Mouse (Mus musculus): Measurements from ENCODE around the gene Pde6g. TPM values are rescaled to one million over a fixed set of nuclear protein-coding genes. Genes with fewer than 3 reads are reported as not detected.
A peak's percentile ranks its signal among the peaks of the same experiment; 100 is the strongest.

The Pde6g gene
- total and polyA plus RNA-seq, 2 experiments from 2014 or later = 0.37 TPM; not detected in 1

GRCm38 (mm10) chr11:120498226-120498625 lies 44.9 kb upstream of the Pde6g start:
- Histone ChIP-seq H3K4me1 (ENCODE audit: insufficient read depth, low read length) (peaks cover 3% of the 10 kb centered on the region), H3K4me3 (ENCODE audit: low read depth, low read length) (no peak overlapping the region), H3K27me3 (ENCODE audit: insufficient read depth, low read length) (no peaks in the 10 kb centered on the region), H3K9me3 (ENCODE audit: low read length) (no peaks in the 10 kb centered on the region), H3K4me2 (ENCODE audit: low read depth, low read length, poor library complexity, severe bottlenecking) (no peak overlapping the region), H3K9ac (replicated peaks; ENCODE audit: low read length, poor library complexity, severe bottlenecking) (no peak overlapping the region), H3K36me3 (ENCODE audit: insufficient read depth, low read length) (peaks cover 39% of the 10 kb centered on the region), H3K27ac (ENCODE audit: low read depth, low read length) (no peak overlapping the region)
- no peak for TF ChIP-seq CTCF (IDR thresholded peaks at IDR 0.05)
- no peak for DNase-seq (ENCODE audit: low spot score)
- ATAC-seq (ENCODE audit: low FRiP score) = no peak
- 97% methylated on average over 12 of the region's 12 CpGs for WGBS

GRCm38 (mm10) chr11:120497436-120497835 lies 44.1 kb upstream of the Pde6g start:
- Histone ChIP-seq H3K4me1 (ENCODE audit: insufficient read depth, low read length) (peaks cover 8% of the 10 kb centered on the region), H3K36me3 (ENCODE audit: insufficient read depth, low read length) (peaks cover 39% of the 10 kb centered on the region)
- 93% methylated on average over 3 of the region's 3 CpGs for WGBS

GRCm38 (mm10) chr11:120493911-120494310 lies 40.6 kb upstream of the Pde6g start:
- Histone ChIP-seq H3K4me3 (ENCODE audit: low read depth, low read length) (no peak overlapping the region), H3K4me1 (ENCODE audit: insufficient read depth, low read length) (peaks cover 18% of the 10 kb centered on the region), H3K27me3 (ENCODE audit: insufficient read depth, low read length) (no peaks in the 10 kb centered on the region), H3K4me2 (ENCODE audit: low read depth, low read length, poor library complexity, severe bottlenecking) (no peak overlapping the region), H3K9me3 (ENCODE audit: low read length) (no peaks in the 10 kb centered on the region), H3K9ac (replicated peaks; ENCODE audit: low read length, poor library complexity, severe bottlenecking) (0 out of 2 replicates have a peak overlapping the region, but pooled peaks have one; percentile 24), H3K36me3 (ENCODE audit: insufficient read depth, low read length) (peaks cover 38% of the 10 kb centered on the region), H3K27ac (ENCODE audit: low read depth, low read length) (no peak overlapping the region)
- no peak for TF ChIP-seq CTCF (IDR thresholded peaks at IDR 0.05)
- ATAC-seq (ENCODE audit: low FRiP score) = no peak
- DNase-seq (ENCODE audit: low spot score) = no peak
- WGBS = 93% methylated on average over 3 of the region's 3 CpGs

More at GRCm38 (mm10) chr11:120497436-120497835, 44.1 kb upstream of the Pde6g start:
- H3K27ac ChIP-seq (ENCODE audit: low read depth, low read length) = no peak overlapping the region
- H3K4me3 ChIP-seq (ENCODE audit: low read depth, low read length) = no peak overlapping the region
- H3K9ac ChIP-seq (replicated peaks; ENCODE audit: low read length, poor library complexity, severe bottlenecking) = no peak overlapping the region
- H3K9me3 ChIP-seq (ENCODE audit: low read length) = no peaks in the 10 kb centered on the region
- H3K27me3 ChIP-seq (ENCODE audit: insufficient read depth, low read length) = no peaks in the 10 kb centered on the region
- no peak overlapping the region for H3K4me2 ChIP-seq (ENCODE audit: low read depth, low read length, poor library complexity, severe bottlenecking)
- no peak for DNase-seq (ENCODE audit: low spot score)
- TF ChIP-seq CTCF (IDR thresholded peaks at IDR 0.05) = no peak
- no peak for ATAC-seq (ENCODE audit: low FRiP score)

GRCm38 (mm10) chr11:120493351-120493750 lies 40.1 kb upstream of the Pde6g start:
- ATAC-seq (ENCODE audit: low FRiP score) (no peak), DNase-seq (ENCODE audit: low spot score) (no peak)
- TF ChIP-seq CTCF (IDR thresholded peaks at IDR 0.05) = no peak
- no peaks in the 10 kb centered on the region for H3K27me3 ChIP-seq (ENCODE audit: insufficient read depth, low read length)
- 45% methylated on average over 3 of the region's 3 CpGs for WGBS
- peak overlapping the region; percentile 74 for H3K4me2 ChIP-seq (ENCODE audit: low read depth, low read length, poor library complexity, severe bottlenecking)
- peaks cover 38% of the 10 kb centered on the region for H3K36me3 ChIP-seq (ENCODE audit: insufficient read depth, low read length)
- peak overlapping the region; percentile 66 for H3K4me3 ChIP-seq (ENCODE audit: low read depth, low read length)
- no peaks in the 10 kb centered on the region for H3K9me3 ChIP-seq (ENCODE audit: low read length)
- H3K4me1 ChIP-seq (ENCODE audit: insufficient read depth, low read length) = peaks cover 18% of the 10 kb centered on the region
- H3K9ac ChIP-seq (replicated peaks; ENCODE audit: low read length, poor library complexity, severe bottlenecking) = peak overlapping the region; percentile 46; the same call in 1 of the 2 replicates
- H3K27ac ChIP-seq (ENCODE audit: low read depth, low read length) = no peak overlapping the region

- WGBS = 17% methylated on average over 3 of the region's 3 CpGs
These were observed 39.5 kb upstream of the Pde6g start for GRCm38 (mm10) chr11:120492878-120493203.

GRCm38 (mm10) chr11:120492024-120492877 lies 39.0 kb upstream of the Pde6g start:
- WGBS = under 1% methylated on average over 48 of the region's 48 CpGs

More at GRCm38 (mm10) chr11:120492878-120493203, 39.5 kb upstream of the Pde6g start:
- peak overlapping the region; percentile 66 for H3K4me3 ChIP-seq (ENCODE audit: low read depth, low read length)
- H3K9ac ChIP-seq (replicated peaks; ENCODE audit: low read length, poor library complexity, severe bottlenecking) = peak overlapping the region; percentile 46; the same call in 1 of the 2 replicates
- no peaks in the 10 kb centered on the region for H3K9me3 ChIP-seq (ENCODE audit: low read length)
- H3K27ac ChIP-seq (ENCODE audit: low read depth, low read length) = no peak overlapping the region
- peaks cover 18% of the 10 kb centered on the region for H3K4me1 ChIP-seq (ENCODE audit: insufficient read depth, low read length)
- H3K36me3 ChIP-seq (ENCODE audit: insufficient read depth, low read length) = peaks cover 38% of the 10 kb centered on the region
- ATAC-seq (ENCODE audit: low FRiP score) = no peak
- no peaks in the 10 kb centered on the region for H3K27me3 ChIP-seq (ENCODE audit: insufficient read depth, low read length)
- peak overlapping the region; percentile 74 for H3K4me2 ChIP-seq (ENCODE audit: low read depth, low read length, poor library complexity, severe bottlenecking)
- TF ChIP-seq CTCF (IDR thresholded peaks at IDR 0.05) = no peak
- no peak for DNase-seq (ENCODE audit: low spot score)

More at GRCm38 (mm10) chr11:120492024-120492877, 39.0 kb upstream of the Pde6g start:
- Histone ChIP-seq H3K9me3 (ENCODE audit: low read length) (no peaks in the 10 kb centered on the region), H3K27me3 (ENCODE audit: insufficient read depth, low read length) (no peaks in the 10 kb centered on the region), H3K4me1 (ENCODE audit: insufficient read depth, low read length) (peaks cover 18% of the 10 kb centered on the region), H3K4me2 (ENCODE audit: low read depth, low read length, poor library complexity, severe bottlenecking) (peak overlapping the region; percentile 74), H3K27ac (ENCODE audit: low read depth, low read length) (peak overlapping the region; percentile 55), H3K4me3 (ENCODE audit: low read depth, low read length) (peak overlapping the region; percentile 66), H3K36me3 (ENCODE audit: insufficient read depth, low read length) (peaks cover 37% of the 10 kb centered on the region), H3K9ac (replicated peaks; ENCODE audit: low read length, poor library complexity, severe bottlenecking) (peak overlapping the region; percentile 64)
- peak; percentile 54 for DNase-seq (ENCODE audit: low spot score)
- ATAC-seq (ENCODE audit: low FRiP score) = peak; percentile 31
- TF ChIP-seq CTCF (IDR thresholded peaks at IDR 0.05) = peak; percentile 47

All from midbrain, postnatal 0 days (tissue).